Mouse (Mus musculus) cerebral cortex, adult 2 months (tissue): ENCODE results near the gene Mpped2.

Source experiments
- WGBS: fragments of 180-500 bp; shearing (Covaris S2); methylation state at CpG from one replicate; pipeline ENCODE4 v1.1.7; 2018; 5-methylcytosine and 5-hydroxymethylcytosine counted together

Gene Mpped2

DNA sequence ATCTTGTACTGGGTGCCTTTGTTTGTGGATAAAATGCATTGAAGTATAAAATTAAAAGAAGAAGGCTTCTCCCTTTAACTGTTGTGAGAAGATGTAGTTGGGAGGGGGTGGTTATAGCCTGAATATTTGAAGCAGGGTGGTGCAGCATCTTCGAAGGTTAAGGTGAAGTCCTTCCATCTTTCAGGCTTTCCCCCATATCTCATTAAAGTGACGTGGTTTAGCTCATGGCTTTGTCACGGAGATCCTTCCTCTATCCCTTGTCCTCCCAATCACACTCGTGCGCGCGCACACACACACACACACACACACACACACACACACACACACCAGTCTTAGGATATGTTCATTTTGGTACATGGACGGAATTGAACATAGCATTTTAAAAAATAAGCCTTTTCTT, 3.3 kb downstream of the Mpped2 start:
- 65% methylated on average over 8 of the region's 8 CpGs for WGBS

DNA sequence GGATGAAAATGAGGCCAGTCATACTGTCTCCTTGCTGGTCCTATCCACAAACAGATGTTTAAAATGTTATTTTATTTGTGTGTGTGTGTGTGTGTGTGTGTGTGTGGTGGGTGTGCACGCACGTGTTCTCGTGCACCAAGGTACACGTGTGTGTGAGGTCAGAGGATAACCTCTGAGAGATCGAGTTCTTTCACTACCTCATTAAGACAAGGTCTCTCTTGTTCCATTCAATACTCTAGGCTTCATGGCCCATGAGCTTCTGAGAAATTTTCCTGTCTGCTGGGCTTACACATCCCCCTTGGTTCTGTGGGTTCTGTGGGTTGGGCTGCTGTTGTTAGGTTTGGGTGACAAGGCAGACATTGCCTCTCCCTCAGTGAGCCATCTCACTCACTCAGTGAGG, 12.6 kb downstream of the Mpped2 start:
- WGBS = 81% methylated on average over 5 of the region's 5 CpGs

DNA sequence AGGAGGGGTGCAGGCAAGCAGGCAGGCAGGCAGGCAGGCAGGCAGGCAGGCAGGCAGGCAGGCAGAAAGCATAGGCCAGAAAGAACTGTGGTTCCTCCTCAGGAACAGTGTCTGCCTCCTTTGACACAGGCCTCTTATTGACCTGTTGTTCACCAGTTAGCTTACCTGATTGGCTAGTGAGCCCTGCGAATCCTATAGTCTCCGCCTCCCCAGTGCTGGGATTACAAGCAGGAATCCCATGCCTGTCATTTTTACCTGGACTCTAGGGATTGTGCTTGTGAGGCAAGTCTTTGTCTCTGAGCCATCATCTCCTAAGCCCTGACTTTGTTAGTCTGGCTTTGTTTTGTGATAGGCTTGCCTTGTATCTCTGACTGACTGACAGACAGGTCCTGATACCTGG, 14.1 kb downstream of the Mpped2 start:
- 96% methylated on average over 2 of the region's 2 CpGs for WGBS

DNA sequence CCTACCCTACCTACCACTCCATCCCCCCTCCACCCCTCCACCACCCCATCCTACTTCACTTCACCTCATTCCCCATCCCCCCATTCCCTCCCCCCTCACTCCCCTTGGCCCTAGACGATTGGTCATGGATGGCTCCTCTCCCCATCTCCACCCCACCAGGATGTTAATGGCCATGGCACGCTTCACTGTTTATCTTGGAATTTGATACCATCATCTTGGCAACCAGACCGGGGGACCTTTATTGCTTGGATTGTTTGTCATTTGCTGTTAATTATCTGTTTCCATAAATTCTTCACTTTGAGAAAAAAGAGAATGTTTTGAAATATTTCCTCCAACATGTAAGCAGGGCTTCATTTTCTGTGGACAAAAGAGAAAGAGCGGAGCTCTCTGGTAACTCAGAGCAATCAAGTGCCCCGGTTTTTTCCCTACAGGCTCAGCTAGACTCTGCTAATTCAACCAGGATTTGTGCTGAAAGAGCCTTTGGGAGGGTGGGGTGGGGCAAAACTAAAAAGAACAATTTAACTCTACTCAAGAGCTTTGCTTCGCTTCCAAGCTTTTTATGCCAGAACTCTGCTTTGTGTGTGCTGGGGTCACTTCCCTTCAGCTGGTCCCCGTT, 17.9 kb downstream of the Mpped2 start:
- 57% methylated on average over 7 of the region's 7 CpGs for WGBS

DNA sequence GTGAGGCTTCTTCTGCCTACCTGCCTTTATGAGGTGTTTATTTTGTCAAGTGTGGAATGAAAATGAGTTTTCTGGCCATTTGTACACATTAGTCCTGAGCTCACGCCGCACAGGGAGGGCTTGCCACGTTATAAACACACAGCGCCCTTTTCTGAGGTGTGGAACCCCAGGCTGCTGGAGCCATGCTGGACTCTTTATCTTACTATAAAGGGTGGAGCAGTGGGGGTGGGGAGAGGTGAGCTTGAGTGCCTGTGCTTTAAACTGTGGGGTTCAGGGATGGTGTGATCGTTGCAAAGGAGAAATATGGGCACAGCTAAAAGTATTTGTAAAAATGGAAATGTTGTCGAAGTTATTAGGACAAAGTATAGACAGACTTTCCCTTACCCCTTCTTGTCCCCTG, 18.4 kb downstream of the Mpped2 start:
- 79% methylated on average over 6 of the region's 6 CpGs for WGBS

DNA sequence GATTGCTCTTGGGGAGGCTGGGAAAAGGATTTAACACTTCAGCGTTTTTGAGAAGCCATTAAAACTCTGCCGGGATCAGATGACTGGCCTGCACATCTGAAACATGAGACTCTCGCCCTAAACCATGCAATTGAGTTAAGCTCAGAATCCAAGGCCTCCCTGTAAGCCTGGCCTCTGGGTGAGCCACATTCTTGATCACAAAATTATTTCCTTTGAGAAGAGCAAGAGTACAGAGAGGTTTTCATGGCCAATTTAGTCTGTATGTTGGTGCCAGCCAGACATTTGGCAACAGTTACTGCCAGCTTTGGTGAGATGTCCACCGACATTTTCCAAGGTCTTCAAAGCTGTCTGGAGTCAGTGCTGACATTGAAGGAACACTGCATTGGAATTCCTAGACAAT, 20.1 kb downstream of the Mpped2 start:
- 44% methylated on average over 4 of the region's 4 CpGs for WGBS

DNA sequence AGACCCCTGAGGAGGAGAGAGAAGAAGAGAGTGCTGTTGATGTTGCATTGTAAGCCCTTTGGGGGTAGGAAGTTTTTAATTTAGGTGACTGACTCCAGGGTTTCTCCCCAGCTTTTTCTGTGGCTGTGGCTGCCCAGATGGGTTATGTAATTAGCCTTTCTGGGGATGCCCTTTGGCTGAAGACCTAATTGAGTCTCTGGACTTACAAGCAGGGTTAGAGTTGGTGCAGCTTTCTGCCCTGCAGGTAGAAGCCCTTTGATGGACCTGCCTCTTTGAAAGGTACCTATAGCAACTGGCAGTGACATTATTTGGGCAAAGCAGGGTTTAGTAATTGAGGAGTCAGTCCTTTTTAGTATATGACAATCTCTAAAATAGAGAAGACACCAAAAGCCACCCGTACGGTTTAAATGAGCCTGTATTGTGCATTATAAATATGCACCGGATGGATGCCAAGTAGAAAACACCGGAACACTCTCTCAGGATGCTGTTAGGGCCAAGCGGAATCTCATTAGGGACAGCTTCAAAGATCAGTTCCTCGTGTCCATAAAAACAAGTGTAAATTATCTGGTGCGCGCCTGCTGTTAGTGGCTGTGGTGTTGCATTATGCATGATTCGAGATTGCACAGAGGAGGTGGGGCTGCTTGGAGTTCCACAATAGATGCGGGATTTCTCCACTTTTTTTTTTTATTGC, 22.8 kb downstream of the Mpped2 start:
- 33% methylated on average over 10 of the region's 10 CpGs for WGBS

DNA sequence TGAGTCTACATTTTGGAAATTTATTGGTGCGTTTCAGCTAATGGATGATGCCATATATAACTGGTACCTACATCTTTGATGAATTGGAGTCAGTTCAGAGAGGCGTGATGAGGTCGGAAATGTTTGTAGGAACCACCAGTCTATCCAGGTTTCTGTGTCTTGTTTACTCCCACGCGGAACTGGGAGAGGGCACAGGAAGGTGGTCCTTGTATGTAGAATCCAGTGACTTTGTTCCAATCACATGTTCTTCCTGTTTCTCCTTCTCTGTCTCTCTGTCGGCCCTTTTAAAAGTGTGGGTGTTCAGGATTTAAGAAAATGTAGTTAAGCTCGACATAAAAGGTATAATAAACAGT, 23.3 kb downstream of the Mpped2 start:
- 44% methylated on average over 7 of the region's 7 CpGs for WGBS

DNA sequence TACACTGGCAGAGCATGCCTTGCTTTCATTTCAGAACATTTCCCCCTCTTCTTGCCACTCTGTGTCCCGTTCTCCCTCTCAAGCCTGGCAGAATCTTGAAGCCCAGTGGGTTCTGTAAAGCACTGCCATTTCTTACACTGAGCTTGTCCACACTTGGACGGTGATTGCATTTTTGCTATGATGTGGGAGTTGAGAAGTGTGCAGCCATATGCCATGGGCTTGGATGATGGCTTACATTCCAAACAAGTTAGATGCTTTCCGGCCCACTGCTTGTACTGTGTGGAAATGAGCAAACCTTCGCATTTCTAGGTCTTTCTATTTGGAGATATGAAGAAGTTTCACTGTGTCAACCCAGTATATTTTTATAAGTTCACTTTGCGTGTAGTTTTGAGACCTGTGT, 25.8 kb downstream of the Mpped2 start:
- 59% methylated on average over 5 of the region's 5 CpGs for whole genome bisulfite sequencing

DNA sequence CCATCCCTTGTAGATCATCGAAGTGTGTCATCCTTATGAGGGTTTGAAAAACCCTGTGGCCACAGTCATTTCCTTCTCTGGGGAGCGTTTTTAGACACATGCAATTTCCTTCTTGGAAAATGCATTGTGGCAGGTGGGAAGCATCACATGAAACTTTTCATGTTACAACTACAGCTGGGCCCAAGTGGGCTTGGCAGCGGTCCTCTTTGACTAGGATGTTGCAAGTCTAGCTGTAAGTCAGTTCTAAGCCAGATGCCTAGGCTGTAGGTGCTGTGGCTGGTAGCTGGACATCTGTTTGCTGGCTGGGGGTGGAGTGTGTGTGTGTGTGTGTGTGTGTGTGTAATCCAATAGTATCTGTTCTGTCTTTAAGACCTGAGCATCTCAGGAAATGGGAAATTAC, 26.4 kb downstream of the Mpped2 start:
- WGBS = 67% methylated on average over 3 of the region's 3 CpGs

DNA sequence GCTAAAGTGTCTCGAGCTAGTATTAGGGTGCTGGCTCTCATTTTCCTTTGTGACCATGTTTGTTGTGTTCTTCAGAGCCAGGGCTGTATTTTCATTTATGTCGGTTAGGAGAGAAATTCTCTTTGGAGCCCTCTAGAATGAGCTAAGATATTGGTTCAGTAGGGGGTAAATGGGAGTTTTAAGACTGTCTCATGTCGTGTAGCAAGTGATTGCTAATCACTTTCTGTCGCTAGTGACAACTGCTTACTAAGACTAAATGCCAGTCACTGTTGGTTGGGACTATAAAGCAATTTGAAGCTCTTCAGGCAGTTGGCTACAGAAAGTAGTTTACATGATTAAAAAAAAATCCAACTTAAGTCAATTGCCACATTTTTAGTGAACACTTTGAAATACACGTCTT, 27.6 kb downstream of the Mpped2 start:
- 55% methylated on average over 5 of the region's 5 CpGs for WGBS

DNA sequence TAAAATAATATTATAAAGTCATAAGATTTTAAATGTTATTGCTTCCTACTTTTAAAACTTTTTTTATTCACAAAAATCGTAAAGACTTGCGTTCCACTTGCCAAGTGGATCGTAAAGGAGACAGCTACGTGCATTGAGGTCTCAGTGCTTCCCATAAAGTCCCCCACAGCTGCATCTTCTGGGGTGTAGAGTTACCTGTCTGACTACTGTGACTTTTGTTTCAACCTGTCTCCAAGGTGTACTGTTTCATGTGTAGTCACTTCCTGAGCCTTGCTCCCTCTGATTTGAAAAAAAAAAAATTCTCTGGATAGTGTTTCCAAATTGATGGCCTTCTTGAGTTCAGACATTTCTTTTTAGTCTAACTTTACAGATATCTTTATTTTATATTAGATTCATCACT, 29.0 kb downstream of the Mpped2 start:
- 95% methylated on average over 4 of the region's 4 CpGs for WGBS

DNA sequence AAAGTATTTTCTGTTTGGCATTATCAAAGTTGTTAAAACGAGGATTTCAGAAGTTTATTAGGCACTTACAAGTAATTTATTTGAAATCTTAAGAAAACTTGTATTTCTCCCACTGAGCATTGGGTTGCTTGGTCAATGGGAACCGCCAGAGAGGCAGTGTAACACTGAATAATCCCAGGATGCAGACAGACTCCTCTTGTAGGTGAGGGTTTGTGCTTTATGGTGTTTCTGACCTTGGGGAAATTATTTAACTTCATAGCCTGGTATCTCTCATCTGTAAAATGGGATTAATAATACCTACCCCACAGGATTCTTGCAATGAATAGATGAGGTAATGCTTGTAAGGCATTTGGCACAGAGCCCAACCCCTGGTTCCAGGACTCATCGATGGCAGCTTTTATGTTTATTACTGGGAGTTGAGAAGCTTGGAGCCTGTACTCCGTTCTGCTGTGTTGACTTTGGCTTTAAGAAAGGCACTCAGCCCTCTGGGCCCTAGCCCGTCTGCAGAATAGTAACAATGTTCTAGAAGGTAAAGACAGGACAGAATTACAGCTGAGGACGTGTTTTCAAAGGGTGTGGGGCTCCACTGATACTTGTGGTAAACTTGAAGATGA, 37.0 kb downstream of the Mpped2 start:
- 64% methylated on average over 6 of the region's 6 CpGs for WGBS

DNA sequence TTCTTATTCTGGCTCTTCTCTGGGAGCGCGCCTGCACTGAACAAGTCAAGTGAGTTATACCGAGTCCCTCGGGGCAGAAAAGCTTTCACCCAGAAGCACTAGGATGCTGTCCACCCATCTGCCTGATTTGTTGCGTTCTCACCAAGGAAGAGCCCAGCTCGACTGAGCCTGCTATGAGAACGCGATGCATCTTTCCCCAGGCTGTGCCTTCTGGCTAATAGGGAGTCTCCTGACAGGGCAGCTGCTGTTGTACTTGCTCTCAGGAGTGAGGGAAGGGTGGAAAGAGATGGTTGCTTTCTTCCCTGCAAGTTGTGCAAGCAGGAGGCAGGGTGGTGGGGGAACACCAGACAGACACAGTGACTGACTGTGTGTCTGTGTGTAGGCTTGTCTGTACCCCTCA, 37.5 kb downstream of the Mpped2 start:
- WGBS = 47% methylated on average over 8 of the region's 8 CpGs

DNA sequence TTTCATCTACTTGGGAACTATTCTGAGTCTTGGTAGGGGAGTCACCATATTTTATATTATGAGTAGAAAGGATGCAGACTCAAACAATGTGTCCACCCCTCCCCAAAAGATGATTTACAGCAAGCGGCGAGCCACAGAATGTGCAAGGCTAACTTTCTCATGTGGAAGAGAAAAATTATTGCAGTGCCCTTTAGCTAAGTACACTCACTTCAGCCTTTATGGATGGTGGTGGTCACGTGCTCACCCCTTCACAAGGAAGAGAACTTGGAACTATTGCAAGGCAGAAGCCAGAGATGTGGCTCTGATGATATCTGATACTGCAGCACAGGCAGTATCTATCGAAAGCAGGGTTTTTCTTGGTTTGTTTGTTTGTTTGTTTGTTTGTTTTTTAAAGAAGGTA, 38.4 kb downstream of the Mpped2 start:
- whole genome bisulfite sequencing = 90% methylated on average over 4 of the region's 4 CpGs

DNA sequence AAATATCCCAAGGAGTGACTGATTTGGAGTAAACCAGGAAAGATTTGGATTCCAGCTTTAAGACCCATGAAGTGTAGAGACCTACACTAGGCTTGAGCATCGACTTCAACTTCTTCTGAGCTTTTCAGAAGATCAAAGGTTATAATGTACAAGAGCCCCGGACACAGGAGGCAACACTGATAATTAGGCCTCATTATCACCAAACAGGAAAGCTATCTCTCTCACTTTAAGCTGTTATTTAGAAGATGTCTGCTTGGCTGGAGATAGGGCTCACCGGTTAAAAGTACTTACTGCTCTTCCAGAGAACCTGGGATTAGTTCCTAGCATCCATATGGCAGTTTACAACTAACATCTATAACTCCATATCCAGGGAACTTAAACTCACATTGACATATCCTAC, 39.1 kb downstream of the Mpped2 start:
- WGBS = 72% methylated on average over 3 of the region's 3 CpGs

DNA sequence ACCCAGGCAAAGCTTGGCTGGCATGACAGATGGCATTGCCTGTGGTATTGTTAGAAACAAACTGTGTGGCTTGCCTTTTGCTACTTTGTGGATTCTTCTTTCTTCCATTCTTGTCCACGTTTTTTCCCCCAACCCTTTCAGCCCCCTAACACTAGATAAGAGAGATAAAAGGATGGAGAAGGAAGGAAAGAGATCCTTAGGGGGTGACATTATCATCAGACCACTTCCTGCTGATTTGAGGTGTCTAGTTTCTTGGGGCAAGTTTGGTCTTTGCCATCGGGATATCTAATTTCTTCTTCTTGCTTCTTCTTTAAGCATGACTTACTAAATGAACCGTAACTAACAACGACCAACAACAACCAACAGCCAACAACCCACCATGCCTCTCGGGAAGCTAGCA, 40.3 kb downstream of the Mpped2 start:
- 69% methylated on average over 5 of the region's 5 CpGs for WGBS

DNA sequence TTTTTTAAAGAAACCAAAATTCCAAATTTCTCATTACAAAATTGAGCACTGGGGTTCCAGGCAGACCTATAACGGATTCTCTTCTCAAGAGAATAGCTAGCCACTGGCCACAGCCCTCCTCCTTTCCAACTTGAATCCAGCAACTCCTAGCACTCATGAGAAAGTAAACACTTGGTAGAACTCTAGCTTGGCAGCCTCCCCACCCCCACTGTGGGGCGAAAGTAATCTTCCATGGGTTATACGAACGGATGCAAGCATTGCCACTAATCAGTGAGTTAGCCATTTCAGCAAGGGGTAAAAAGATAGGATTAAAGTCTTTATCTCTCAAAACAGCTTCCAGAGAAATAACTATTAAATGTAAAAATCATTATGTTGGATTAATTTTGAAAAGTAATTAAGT, 40.9 kb downstream of the Mpped2 start:
- 88% methylated on average over 4 of the region's 4 CpGs for WGBS

DNA sequence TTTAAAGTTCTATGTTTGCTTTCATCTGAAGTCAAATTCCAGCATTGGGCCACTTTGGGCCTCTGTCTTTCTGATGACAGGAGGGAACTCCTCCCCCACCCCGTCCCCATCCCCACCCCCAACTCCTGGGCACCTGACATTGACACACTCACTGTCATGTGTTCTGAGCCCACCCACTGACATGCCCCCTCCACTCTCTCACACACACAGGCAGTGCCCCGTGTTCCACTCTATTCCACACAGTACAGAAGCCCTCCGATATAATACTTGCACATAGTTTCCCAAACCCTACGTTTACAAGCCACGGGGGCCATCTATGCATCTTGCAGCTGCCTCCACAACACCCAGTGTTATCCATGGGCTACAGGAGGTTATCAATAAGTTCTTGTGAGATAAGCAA, 42.1 kb downstream of the Mpped2 start:
- 81% methylated on average over 5 of the region's 5 CpGs for WGBS

DNA sequence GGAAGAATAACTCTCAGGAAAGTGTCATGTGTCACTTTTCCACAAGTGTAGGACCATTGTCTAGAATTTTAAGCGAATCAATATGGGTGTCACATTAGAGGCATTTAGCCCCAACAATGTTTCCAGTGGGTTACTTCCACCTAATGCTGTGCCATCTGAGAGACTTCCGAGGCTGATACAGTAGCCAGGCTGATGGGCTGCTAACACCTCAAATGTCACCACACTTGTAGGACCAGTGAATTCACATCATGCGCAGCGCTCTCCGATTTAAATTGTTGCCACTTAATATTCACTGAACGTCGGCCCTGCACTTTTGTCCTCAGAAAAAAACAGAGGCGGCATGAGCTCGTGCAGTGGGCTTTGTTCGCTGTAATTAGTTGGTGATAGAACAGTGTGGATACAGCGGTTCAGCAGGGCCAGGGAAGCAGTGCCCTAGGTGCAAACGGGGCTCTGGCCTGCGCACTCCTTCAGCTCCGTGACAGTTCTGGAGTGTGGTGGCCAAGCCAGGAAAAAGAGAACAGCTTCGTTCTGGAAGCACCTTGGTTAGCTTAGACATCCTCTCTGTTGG, 42.8 kb downstream of the Mpped2 start:
- 67% methylated on average over 15 of the region's 15 CpGs for WGBS

DNA sequence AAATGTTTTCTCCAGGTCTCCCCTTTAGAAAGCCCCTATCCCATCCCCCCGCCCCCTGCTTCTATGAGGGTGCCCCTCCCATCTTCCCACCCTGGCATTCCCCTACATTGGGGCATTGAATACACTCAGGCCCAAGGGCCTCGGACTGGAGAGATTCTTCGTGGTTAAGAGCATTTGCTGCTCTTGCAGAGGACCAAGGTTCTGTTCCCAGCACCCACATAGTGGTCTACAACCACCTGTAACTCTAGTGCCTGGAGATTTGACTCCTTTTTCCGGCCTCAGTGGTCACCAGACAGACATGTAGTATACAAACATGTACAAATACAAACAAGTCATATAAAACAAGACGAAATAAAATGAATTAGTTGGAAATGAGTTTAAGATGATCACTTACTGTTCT, 45.9 kb downstream of the Mpped2 start:
- WGBS = 90% methylated on average over 5 of the region's 5 CpGs

DNA sequence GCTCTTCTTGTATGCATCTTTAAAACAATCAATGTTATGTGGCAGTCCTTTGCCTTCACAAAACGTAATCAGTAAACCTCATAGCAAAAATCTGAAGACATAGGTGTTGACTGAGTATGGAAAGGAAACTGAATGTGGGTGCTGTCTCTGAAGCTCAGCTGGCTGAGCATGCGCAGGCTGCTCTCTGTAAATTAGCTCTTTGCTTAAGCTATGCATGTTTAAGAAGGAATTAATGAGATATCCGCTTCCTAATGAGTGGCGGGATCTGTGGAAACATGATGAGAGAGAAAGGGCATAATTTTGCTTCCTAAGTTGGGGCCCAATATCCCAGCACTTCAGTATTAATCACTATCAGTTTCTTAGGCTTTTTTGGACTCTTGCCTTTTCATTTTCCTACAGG, 51.0 kb downstream of the Mpped2 start:
- 81% methylated on average over 4 of the region's 4 CpGs for WGBS

DNA sequence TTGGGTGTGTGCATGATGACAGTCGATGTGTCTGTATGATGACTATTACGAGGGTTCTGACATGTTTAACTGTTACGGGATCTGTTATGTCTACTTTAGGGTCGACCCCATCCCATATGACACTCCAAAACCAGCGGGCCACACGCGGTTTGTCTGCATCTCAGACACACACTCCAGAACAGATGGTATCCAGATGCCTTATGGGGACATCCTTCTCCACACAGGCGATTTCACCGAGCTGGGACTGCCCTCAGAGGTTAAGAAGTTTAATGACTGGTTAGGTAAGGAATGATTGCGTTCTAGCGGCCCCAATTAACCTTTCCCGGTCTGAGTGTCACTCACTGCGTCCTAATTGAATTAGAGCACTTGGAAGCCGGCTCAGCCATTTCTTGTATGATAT, 51.5 kb downstream of the Mpped2 start:
- 79% methylated on average over 14 of the region's 14 CpGs for WGBS
